Mouse (Mus musculus) right cerebral cortex, postnatal 36 days (tissue): ENCODE results near the gene Zfp935.
"Not testable (repeated sequence)": the region's sequence is repeated elsewhere in the genome, so short reads cannot be mapped to it uniquely, and the experiment has no call there.

Experiments
- DNase-seq, 2 experiments: peaks; one replicate each; pipeline ENCODE4 v3.0.0; 2022; ENCODE audit warnings: low spot score in 2 of 2, mixed read lengths in 1 of 2

The Zfp935 gene

GRCm38 (mm10) chr13:62558189-62559110 lies at the start of gene Zfp935:
TSS of gene Zfp935 (minus strand) at chr13:62558511.
- DNase-seq = peak; percentile 44 to 53

GRCm38 (mm10) chr13:62571099-62571498 lies 12.8 kb upstream of the Zfp935 start, which contains the start of gene Zfp934:
TSS of gene Zfp934 (minus strand) at chr13:62571199.
- DNase-seq = not testable (repeated sequence)

DNA sequence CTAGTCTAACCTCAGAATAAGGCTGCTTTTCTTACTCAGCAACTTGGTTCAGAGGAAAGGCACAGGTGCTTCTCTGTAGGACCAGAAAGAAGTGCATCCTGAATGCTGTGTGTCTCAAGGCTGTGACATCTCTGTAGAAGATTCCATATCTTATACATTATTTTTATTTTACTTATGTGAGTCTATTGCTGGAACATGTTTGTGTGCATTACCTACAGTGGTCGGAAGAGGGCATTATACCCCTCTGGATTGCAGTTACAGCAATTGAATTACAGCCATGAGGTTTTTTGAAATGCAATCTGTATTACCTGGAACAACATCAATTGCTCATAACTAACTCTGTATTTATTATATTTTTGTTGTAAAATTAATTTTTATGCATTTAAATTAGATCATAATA lies 3.4 kb upstream of the Zfp935 start:
- DNase-seq = not testable (repeated sequence)

DNA sequence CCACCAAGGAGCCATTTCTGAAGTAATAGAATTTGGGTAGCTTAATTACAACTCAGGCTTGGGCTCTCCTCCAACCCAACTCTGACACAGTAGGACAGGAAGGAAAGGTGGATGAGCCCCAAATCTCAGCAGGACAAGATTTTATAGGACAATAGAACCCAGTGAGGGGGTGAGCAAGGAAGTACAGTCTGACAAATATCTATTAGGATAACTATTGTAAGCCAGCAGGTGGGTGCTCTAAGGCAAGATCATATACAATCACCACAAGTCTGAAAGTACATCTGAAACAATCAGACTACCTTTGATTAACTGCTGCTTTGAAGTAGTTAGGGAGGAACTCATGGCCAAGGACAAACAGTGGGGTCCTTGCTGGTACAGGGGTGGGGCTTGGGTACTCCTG lies 28.2 kb downstream of the Zfp935 start:
- not testable (repeated sequence) for DNase-seq

DNA sequence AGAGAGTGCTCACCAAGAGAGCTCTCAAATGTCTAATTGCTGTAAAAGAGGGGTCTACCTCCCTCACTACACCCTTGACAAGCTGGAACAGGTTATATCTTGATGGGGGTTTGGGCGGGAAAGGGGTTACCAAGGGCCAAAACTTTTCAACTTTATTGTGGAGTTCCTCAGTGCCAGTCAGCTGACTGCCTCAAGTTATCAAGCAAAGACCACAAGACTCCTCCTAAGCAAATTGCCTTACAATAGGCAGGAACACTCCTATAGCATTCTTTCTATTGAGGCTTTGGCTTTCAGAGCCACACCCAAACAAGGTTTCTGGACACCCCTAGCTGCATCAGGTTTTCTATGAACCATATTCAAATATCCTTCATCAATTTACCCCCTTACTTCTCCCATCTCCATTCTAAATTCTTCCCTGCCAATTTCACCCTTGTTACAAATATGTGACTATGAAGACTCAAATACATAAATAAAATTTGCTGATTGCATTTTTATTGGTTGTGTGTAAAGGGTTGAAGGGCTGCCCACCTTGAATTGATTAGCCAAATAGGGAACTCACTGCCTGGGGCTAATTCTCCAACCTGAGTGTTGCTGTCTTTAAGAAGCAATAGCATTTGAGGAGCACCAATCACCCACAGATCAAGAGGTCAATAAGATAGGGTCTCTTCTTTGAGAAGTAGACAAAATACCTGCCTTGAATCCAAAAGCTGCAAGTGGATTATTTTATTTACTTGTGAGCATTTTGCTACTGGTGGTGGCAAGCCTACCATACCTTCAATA lies 47.5 kb downstream of the Zfp935 start:
- not testable (repeated sequence) for DNase-seq

DNA sequence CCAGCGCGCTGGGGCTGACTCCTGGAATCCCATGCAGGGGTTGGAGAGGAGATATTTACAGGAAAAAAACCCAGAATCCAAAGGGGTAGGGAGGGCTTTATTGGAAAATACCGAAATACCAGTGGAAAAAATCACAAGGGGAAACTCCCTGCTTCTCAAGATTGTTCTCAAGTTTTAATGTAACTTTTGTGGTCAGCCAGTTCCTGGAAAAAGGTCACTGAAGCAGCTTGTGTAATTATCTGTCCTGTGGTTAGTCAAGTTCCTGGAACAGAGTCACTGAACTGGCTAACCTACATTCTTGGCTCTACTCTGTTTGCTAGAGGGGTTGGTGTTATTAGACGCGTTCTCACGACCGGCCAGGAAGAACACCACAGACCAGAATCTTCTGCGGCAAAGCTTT lies 85.7 kb downstream of the Zfp935 start:
- DNase-seq = not testable (repeated sequence)

DNA sequence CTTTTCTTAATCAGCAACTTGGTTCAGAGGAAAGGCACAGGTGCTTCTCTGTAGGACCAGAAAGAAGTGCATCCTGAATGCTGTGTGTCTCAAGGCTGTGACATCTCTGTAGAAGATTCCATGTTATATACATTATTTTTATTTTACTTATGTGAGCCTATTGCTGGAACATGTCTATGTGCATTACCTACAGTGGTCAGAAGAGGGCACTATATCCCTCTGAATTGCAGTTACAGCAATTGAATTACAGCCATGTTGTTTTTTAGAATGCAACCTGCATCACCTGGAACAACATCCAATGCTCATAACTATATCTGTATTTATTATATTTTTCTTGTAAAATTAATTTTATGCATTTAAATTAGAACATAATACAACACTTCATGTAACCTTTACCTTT lies 88.4 kb downstream of the Zfp935 start:
- not testable (repeated sequence) for DNase-seq

DNA sequence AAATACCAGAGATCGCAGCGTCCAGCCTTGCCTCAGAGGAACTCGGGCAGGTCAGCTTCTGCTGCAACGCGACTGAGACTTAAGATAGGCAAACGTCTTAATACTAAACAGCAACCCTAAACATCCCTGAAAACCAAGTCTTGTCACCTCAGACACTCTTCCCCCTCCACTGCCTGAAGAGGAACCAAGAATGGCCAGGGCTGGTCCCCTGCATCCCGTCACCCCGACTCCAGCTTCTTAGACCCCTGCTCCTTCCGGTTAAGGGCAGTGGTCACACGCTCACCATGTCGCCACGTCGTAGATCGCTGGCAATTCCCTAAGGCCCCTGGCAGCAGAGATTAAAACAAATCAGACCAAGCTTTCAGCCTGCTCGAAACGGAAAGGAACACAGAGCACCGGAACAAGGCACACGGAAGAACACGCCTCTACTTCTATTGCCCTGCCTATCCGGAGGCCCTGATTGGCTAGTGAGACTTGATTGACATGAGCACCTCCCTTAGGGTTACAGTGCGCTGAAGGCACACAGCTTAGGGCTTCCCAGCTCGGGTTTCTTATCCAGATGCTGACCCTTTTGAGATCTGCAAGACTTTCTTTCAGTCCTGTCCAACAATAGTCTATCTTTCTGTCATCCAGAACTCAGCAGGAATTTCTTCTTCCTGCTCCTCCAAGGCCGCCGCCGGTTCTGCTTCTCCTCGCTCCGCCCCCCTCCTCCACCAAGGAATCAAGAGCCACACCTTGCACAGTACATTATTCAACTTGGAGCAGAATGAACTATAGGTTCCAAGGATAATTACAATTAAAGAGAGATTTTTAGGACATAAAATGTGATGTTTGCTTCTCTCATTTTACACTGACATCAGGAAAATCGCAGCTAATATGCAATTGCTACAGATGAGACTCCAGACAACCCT lies 91.6 kb downstream of the Zfp935 start, which contains the start of gene Gm49359:
Gene Gm49359, minus strand, starts transcription at position 409 of the 911 bp plus-strand sequence.
- DNase-seq = peak; percentile 87 to 91
